Mouse (Mus musculus): ENCODE results near the gene Rere. TPM values are rescaled to one million over a fixed set of nuclear protein-coding genes. Genes with fewer than 3 reads are reported as not detected.
"Not testable (repeated sequence)": the region's sequence is repeated elsewhere in the genome, so short reads cannot be mapped to it uniquely, and the experiment has no call there.

The Rere gene
- total RNA-seq, 2 experiments from 2014 or later: 89.9 to 102 TPM

GRCm38 (mm10) chr4:150594298-150594829, 312.9 kb downstream of the Rere start:
- DNase-seq (ENCODE audit: low spot score in 2 of 2): no peak

- DNase-seq (ENCODE audit: low spot score in 2 of 2): no peak
Observed at GRCm38 (mm10) chr4:150595071-150595470, 313.6 kb downstream of the Rere start.

GRCm38 (mm10) chr4:150595991-150596390, 314.5 kb downstream of the Rere start:
- no peak for DNase-seq (ENCODE audit: low spot score in 2 of 2)

- no peak for DNase-seq (ENCODE audit: low spot score in 2 of 2)
Observed at GRCm38 (mm10) chr4:150598686-150599085, 317.2 kb downstream of the Rere start.

GRCm38 (mm10) chr4:150599119-150599992, 317.9 kb downstream of the Rere start:
- DNase-seq (ENCODE audit: low spot score in 2 of 2): no peak

GRCm38 (mm10) chr4:150600503-150600902, 319.1 kb downstream of the Rere start:
- not testable (repeated sequence) for DNase-seq (ENCODE audit: low spot score in 2 of 2)

GRCm38 (mm10) chr4:150601489-150601888, 320.0 kb downstream of the Rere start:
- no peak for DNase-seq (ENCODE audit: low spot score in 2 of 2)

GRCm38 (mm10) chr4:150603366-150604061, 322.1 kb downstream of the Rere start:
- DNase-seq (ENCODE audit: low spot score in 2 of 2): no peak

GRCm38 (mm10) chr4:150605804-150606203, 324.4 kb downstream of the Rere start:
- DNase-seq (ENCODE audit: low spot score in 2 of 2): no peak

- DNase-seq (ENCODE audit: low spot score in 2 of 2): no peak
Observed at GRCm38 (mm10) chr4:150606449-150607161, 325.2 kb downstream of the Rere start.

GRCm38 (mm10) chr4:150608670-150609069, 327.2 kb downstream of the Rere start:
- DNase-seq (ENCODE audit: low spot score in 2 of 2): no peak

GRCm38 (mm10) chr4:150613715-150614114, 332.3 kb downstream of the Rere start:
- no peak for DNase-seq (ENCODE audit: low spot score in 2 of 2)

GRCm38 (mm10) chr4:150615251-150616028, 334.0 kb downstream of the Rere start:
- no peak for DNase-seq (ENCODE audit: low spot score in 2 of 2)

- no peak for DNase-seq (ENCODE audit: low spot score in 2 of 2)
Observed at GRCm38 (mm10) chr4:150616029-150616420, 334.6 kb downstream of the Rere start.

- DNase-seq (ENCODE audit: low spot score in 2 of 2): no peak
Observed at GRCm38 (mm10) chr4:150616841-150617240, 335.4 kb downstream of the Rere start.

GRCm38 (mm10) chr4:150619011-150619410, 337.6 kb downstream of the Rere start:
- no peak for DNase-seq (ENCODE audit: low spot score in 2 of 2)

GRCm38 (mm10) chr4:150622641-150623040, 341.2 kb downstream of the Rere start:
- no peak for DNase-seq (ENCODE audit: low spot score in 2 of 2)

- no peak for DNase-seq (ENCODE audit: low spot score in 2 of 2)
Observed at GRCm38 (mm10) chr4:150624214-150624823, 342.9 kb downstream of the Rere start.

- DNase-seq (ENCODE audit: low spot score in 2 of 2): no peak
Observed at GRCm38 (mm10) chr4:150624933-150625332, 343.5 kb downstream of the Rere start.

GRCm38 (mm10) chr4:150625425-150625824, 344.0 kb downstream of the Rere start:
- peak; percentile 65 for DNase-seq (ENCODE audit: low spot score in 2 of 2)

All from left cerebral cortex, adult 18-20 months (tissue).